Mouse (Mus musculus): ENCODE data around the gene Cpeb3.
"Not testable (repeated sequence)": the region's sequence is repeated elsewhere in the genome, so short reads cannot be mapped to it uniquely, and the experiment has no call there.

Cpeb3 gene

GRCm38 (mm10) chr19:37145401-37145800 is 63.0 kb downstream of the Cpeb3 start:
- no peak for DNase-seq

GRCm38 (mm10) chr19:37141623-37142022 is 66.8 kb downstream of the Cpeb3 start:
- DNase-seq, result no peak

GRCm38 (mm10) chr19:37137133-37137532 is 71.3 kb downstream of the Cpeb3 start:
- DNase-seq, result no peak

- not testable (repeated sequence) for DNase-seq
Measured at GRCm38 (mm10) chr19:37135459-37135858, 72.9 kb downstream of the Cpeb3 start.

GRCm38 (mm10) chr19:37133666-37134065 is 74.7 kb downstream of the Cpeb3 start:
- DNase-seq, result no peak

GRCm38 (mm10) chr19:37131660-37132059 is 76.7 kb downstream of the Cpeb3 start:
- no peak for DNase-seq

- no peak for DNase-seq
Measured at GRCm38 (mm10) chr19:37128461-37128860, 79.9 kb downstream of the Cpeb3 start.

GRCm38 (mm10) chr19:37127018-37127567 is 81.3 kb downstream of the Cpeb3 start:
- no peak for DNase-seq

GRCm38 (mm10) chr19:37124961-37125360 is 83.4 kb downstream of the Cpeb3 start:
- no peak for DNase-seq

- DNase-seq, result no peak
Measured at GRCm38 (mm10) chr19:37119281-37119680, 89.1 kb downstream of the Cpeb3 start.

GRCm38 (mm10) chr19:37115824-37116223 is 92.6 kb downstream of the Cpeb3 start:
- no peak for DNase-seq

- no peak for DNase-seq
Measured at GRCm38 (mm10) chr19:37115374-37115773, 93.0 kb downstream of the Cpeb3 start.

- no peak for DNase-seq
Measured at GRCm38 (mm10) chr19:37111831-37112230, 96.6 kb downstream of the Cpeb3 start.

GRCm38 (mm10) chr19:37110494-37110893 is 97.9 kb downstream of the Cpeb3 start:
- DNase-seq, result no peak

GRCm38 (mm10) chr19:37109853-37110252 is 98.5 kb downstream of the Cpeb3 start:
- DNase-seq, result no peak

- DNase-seq, result no peak
Measured at GRCm38 (mm10) chr19:37100689-37101088, 107.7 kb downstream of the Cpeb3 start.

- DNase-seq, result no peak
Measured at GRCm38 (mm10) chr19:37095666-37096330, 112.6 kb downstream of the Cpeb3 start.

- DNase-seq, result no peak
Measured at GRCm38 (mm10) chr19:37093181-37093580, 115.2 kb downstream of the Cpeb3 start.

GRCm38 (mm10) chr19:37090146-37091061 is 118.0 kb downstream of the Cpeb3 start:
- no peak for DNase-seq

GRCm38 (mm10) chr19:37088043-37088748 is 120.2 kb downstream of the Cpeb3 start:
- no peak for DNase-seq

- no peak for DNase-seq
Measured at GRCm38 (mm10) chr19:37084546-37084945, 123.9 kb downstream of the Cpeb3 start.

GRCm38 (mm10) chr19:37081467-37081866 is 126.9 kb downstream of the Cpeb3 start:
- DNase-seq, result no peak

- DNase-seq, result no peak
Measured at GRCm38 (mm10) chr19:37079151-37079550, 129.2 kb downstream of the Cpeb3 start.

Measured in right cerebral cortex, postnatal 25 days (tissue).